Mouse (Mus musculus) bone marrow, adult 2 months (tissue): ENCODE results near the gene Tmem87b.

Experiments used
- CTCF ChIP-seq: fragments of 200-500 bp; IDR thresholded peaks from 2 replicates; pipeline ENCODE4 v1.5.1; 2011; ENCODE audit warnings: low read length, control low read depth; ENCODE audit not compliant: control insufficient read depth, insufficient read depth
- POLR2A ChIP-seq: fragments of 200-500 bp; IDR thresholded peaks from 2 replicates; pipeline ENCODE4 v1.6.1; 2011; ENCODE audit warnings: low read depth, mild to moderate bottlenecking, control low read depth, low read length, borderline replicate concordance; ENCODE audit not compliant: control insufficient read depth

GRCm38 (mm10) chr2:128786795-128787194 lies 31.1 kb upstream of the Tmem87b start:
- TF ChIP-seq CTCF (no peak), POLR2A (no peak)
